Mouse (Mus musculus) CD8-positive naive resting alpha-beta T cell, adult 2 months (primary cell): ENCODE data around the gene Dnah10.
A peak's percentile ranks its signal among the peaks of the same experiment; 100 is the strongest.

Experiments used
- DNase-seq, 2 experiments: peaks; one replicate each; pipeline ENCODE4 v3.0.0; 2022; ENCODE audit warnings: low read depth in 2 of 2, low spot score in 2 of 2

The Dnah10 gene

DNA sequence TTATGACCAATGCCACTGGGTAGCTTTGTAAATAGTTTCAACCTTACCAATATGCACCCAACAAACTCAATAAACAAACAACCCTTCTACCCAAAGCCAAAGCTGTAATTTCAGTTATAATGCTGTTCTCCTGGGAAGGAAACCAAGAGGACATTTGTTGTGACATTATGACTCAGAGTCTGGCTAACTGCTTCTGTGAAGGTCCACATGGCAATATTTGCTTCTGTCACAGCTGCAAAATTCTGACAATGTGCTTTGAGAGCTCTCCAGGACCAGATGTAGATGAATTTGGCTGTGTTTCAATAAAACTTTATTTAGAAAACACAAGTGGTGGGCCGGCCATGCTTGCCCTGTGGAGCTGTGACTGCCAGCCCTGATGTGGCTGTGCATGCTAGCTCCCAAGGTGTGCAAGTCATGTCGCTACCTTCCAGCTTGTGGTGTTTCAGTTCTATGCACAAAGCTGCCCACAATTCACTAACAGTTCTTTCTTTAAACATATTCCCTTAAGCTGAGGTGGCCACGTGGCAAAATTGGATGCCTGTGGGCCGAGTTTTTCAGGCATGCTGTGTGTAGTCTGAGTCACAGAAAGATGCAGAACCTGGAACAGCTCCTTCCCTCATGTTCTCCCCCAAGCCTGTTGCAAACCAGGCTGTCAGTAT, 85.0 kb downstream of the Dnah10 start:
- DNase-seq: no peak

DNA sequence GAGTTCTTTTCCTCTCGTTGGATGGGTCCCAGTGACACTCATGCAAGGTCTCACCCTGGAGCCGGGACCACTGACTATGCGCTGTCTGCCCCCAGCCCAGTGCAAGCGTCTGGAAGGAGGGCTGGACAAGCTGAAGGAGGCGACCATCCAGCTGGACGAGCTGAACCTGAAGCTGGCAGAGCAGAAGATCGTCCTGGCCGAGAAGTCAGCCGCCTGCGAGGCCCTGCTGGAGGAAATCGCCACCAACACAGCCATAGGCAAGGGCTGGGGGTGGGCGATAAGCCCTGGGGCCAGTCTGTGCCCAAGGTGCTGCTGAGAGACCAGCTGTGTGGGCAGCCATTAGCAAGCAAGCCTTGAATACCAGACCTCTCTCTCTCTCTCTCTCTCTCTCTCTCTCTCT, 87.6 kb downstream of the Dnah10 start:
- DNase-seq: no peak

DNA sequence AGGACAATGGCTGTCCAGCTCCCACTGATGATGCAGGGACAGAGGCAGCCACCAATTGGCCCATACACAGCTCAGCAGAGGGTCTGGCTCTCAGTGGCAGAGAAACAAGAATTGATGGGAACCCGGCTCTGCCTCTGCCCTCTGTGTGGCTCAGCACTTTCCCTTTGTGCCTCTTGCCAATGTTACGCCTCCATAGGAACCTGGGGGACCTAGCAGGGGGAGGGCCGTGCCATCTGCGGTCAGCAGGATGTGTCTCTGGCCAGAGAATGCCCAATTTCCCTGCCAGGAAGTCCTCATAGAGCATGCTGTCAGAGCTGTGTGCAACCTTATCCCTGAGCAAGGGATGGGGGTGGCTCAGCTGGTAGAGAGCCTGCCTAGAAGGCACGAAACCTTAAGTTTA, 89.9 kb downstream of the Dnah10 start:
- DNase-seq: no peak

DNA sequence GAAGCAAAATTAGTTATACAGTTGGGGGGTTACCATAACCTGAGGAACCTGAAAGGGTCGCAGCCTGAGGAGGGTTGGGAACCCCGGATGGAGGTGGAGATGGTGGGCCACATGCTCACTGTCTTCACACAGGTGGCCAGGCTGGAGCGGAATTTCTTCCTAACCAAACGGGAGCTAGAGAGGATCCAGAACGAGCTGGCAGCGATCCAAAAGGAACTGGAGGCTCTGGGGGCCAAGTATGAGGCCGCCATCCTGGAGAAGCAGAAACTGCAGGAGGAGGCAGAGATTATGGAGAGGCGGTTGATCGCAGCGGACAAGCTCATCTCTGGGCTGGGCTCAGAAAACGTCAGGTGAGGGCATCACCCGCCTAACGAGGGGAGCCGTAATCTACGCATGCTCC, 92.2 kb downstream of the Dnah10 start:
- no peak for DNase-seq

DNA sequence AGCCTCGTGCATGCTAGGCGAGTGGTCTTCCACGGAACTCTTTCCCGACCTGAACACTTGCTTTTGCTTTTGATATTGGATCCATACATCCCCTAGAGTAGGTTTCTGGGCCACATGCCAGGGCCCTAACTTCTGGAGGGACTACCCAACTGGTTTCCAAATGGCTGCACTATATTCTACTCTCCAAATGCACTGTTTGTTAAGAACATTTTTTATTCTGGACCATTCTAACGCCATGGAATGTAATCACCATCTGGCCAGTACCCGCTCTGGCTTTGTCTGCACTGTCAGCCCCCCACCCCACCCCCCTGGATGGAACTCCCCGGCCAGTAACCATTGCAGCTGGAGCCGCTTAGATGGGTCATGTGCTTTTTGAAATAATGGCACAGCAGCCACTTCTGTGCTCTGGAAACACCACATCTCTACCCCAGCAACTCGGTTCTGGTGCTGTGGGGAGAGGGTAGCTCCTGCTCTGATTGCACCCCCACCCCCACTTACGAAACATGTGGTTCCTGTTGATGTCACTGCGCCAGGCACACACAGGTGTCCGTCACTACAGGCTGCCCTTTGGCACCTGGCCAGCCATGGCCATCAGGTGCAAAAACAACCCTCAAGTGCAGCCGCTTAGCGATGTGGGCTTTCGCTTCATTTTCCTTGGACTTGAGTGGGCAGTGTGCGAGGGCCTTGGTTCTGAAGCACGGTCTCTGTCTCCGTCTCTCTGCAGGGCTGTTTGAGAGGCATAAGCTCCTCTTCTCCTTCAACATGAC, 97.4 kb downstream of the Dnah10 start:
- DNase-seq: no peak

DNA sequence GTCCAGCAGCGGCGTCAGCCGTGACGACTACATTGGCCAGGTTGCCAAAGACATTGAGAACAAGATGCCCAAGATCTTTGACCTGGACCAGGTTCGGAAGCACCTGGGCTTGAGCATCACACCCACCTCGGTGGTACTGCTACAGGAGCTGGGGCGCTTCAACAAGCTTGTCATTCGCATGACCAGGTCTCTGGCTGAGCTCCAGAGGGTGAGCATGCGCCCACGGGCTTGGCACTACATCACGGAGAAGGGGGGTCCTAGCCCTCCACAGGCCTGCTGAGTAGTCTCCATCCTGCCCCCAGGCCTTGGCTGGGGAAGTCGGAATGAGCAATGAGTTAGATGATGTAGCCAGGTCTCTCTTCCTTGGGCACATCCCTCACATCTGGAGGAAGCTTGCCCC, 105.4 kb downstream of the Dnah10 start:
- DNase-seq: no peak

DNA sequence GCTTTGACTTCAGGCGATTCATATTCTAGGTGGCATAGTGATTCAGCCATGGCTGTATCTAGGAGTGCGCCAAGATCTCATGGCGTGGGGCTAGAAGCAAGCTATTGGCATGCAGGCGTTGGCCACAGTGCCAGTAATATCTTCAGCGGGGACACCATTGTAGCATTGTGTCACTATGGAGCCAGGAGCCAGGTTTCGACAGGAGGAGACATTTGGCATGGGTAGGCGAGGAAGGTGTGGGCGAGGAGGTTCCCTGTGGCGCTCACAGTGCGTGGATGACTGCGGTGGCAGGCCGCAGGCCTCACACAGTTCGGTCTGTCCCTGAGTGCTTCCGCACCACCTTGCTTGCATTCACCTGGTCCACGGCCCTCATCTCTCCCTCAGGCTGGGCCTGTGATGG, 110.3 kb downstream of the Dnah10 start:
- DNase-seq: no peak

DNA sequence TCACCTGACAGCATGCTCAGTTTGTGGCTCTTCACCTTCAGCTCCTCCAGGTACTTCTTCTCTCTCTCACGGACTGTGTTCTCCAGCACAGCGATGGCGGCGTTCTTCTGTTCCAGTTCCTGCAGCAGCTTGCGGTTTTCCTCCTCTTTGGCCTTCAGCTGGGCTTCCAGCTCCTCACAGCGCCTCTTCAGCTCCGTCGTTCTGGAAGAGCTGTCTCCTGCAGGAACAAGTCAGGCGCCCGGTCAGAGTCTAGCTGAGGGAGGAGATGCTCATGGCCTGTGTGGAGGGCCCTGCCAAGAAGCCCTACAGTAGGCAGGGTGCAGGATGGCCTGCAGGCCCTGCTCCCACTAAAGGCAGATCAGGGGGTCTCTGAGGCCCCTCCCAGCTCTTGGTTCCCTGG, 111.2 kb downstream of the Dnah10 start:
- DNase-seq: no peak

DNA sequence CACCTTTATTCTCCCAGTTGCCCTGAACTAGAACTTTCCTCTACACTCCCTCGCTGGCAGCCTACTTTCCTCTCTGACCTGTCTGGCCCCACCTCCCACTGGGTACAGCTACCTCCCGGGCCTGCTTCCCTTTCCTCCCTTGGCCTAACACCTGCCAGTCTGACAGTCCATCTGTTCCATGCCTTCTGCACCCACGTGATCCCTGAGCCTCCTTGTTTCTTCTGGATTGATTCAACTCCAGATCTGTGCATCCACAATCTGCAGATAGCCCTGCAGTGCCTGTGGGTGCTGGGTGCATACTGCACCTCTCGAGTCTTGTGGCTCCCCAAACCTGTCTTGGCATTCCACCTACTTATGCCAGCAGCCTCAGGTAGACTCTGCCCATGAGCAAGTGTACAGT, 111.7 kb downstream of the Dnah10 start:
- DNase-seq: no peak

DNA sequence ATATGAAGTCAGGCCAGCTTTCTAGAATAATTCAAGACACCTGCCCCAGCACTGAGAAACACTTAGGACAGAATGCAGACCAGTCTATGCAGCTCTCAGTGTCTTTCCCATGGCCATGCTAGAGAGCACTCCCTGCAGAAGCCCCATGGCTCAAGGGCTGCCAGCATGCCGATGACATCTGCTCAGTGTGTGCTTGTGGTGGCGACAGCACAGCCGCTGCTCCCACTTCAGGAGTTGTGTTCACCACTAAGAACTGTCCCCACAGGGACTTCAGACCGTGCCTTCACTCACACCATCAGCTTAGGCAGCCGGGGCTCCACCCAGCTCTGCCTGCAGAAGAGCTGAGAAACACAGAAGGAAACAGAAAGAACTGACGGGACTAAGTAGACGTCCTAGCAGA, 115.3 kb downstream of the Dnah10 start:
- no peak for DNase-seq

DNA sequence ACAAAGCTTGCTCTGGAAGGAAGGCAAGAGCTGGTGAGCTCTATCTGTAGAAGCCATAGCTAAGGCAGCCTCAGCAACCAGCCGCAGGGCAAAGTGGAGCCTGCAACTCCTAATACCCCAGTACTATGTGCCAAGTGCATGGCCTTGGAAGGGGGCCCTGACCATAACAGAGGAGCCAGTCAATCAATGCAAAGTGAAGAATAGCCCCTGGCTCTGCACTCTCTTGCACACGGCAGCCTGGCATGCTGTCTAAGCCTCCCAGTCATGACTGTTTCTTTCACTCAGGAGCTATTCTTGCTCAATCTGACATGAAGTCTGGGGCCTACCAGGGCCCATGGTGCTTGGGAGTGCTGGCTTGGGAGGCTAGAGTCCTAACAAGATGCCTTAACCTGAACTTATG, 115.8 kb downstream of the Dnah10 start:
- no peak for DNase-seq

DNA sequence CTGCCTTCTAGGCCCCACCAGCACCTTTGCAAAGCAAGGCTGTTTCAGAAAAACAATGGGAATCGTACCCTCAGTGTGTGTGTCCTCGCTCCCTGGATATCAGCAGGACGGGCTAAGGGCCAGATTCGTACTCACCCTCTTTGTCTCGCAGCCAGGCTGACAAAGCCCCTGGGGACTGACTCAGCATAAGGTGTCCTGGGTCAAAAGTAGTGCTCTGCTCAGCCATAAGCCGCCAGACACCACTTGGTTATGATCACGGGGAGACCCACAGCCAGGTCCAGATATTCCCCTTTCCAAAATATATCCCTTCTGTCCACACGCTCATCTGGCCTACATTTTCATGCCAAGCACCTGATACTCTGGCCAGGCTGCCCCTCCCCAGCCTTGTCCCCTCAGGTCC, 118.5 kb downstream of the Dnah10 start:
- DNase-seq: no peak

DNA sequence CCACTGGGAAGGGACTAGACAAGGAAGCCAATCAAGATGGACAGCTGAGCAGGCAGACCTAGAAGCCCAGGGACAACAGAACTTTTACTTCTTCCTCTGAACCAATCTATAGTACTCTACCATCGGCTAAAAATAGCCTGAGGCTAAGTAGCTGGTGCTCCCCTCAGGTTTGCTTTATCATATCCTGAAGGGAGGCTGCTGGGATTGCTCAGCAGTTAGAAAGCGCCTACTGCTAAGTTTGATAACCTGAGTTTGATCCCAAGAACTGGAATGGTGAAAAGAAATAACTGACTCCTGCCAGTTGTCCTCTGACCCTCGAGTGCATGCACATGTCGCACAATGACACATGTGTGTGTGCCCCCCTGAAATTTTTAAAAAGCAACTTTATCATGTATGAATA, 120.0 kb downstream of the Dnah10 start:
- DNase-seq: no peak

DNA sequence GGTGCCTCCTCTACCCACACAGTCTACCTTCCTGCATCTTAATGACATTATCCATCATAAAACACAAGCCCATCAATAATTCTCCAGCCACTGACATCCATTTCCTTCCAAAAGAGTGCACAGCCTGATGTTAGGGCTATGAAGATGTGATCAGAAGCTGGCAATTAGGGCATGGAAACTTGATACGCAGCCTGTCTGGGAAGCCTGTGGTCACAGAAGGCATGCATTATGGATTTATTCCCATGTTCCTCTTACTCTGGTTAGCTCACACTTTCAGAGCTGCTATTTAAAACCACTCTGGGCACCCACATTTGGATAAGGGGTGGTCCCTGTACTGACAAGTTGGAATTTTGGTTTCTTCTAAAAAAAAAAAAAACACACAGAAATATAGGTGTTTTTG, 122.1 kb downstream of the Dnah10 start:
- DNase-seq: no peak

DNA sequence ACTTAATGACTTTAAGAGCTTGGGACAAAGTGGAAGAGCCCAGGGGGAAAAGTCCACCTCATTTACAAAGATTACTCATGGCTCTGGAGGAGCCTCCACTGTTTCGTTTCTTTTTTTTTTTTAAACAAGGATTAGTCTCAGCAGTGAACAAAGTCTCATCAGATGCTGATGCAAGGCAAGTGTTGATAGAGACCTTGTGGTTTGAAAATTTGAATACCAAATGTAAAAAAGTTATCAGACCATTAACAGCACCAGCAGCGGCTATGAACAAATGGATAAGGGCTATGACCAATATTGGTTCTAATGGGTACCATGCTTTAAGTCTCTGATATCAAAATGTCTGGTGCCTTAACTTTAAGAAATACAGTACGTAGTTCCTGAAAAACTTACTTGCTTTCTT, 124.1 kb downstream of the Dnah10 start:
- no peak for DNase-seq

DNA sequence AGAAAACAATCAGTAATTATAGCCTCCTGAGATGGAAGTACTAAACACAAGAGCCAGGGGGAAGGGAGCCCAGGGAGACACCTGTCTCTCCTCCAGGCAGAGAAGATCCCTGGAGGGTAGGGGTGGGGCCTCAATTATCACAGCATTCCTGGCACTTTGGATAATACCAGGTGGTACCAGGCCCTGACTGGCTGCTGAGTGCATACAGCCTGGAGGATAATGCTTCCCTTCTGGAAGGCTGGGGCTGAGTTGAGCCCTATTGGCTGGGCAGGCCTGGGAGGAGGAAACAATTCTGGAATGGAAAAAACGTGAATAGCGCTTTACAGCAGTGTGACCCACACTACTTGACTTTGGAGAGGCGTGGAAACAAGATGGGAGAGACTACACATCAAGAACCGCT, 126.7 kb downstream of the Dnah10 start:
- DNase-seq: no peak

DNA sequence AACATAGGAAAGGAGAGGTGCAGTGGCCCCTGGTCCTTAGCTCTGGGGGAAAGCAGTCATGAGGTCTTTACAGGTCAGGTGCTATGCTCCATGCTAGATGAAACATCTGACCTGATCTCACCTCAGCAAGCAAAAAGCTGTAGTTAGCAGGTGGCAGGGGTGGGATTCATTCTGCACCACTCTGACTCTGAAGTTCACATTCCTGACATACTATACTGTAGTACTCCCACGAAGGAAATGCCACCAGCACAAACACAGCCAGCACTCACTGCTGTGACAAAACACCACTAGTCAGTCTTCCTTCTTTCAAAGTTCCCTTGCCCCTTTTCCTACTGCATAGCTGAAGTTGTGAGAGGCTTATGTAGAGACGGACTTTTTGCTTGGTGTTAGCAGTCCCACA, 127.4 kb downstream of the Dnah10 start:
- no peak for DNase-seq

DNA sequence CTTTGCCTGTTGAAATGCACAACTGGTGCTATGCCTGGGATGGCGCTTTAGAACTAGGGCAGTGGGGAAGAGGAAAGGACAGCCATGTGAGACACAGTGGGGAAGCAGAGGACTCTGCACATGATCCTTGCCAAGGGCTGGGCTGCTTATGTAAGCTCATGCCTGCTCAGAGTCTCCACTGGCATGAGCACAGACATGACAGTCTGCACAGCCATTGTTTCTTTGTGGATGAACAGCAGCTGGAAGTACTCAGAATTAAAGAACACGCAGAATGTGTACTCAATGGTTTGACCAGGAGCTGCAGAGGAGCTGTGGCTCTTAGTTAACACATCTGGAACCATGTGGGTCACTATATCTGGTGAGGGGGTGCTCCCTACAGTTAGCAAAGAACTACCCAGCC, 128.2 kb downstream of the Dnah10 start:
- DNase-seq: no peak

DNA sequence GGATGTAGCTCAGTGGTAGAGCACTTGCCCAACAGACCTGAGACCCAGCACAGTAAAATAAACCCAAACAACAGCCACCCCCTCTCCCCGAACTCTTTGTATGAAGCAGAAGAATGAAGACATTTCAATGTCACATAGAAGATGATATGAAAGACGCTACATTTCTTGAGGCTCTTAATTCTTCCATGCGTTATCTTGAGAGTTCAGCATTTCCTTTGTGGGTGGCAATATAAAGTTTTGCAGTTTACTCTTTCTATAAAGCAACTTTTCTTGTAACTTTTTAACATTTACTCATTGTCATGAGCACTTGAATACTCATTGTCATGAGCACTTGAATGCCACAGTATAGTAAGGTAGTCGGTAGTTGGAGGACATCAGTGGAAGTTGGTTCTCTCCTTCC, 129.3 kb downstream of the Dnah10 start:
- no peak for DNase-seq

DNA sequence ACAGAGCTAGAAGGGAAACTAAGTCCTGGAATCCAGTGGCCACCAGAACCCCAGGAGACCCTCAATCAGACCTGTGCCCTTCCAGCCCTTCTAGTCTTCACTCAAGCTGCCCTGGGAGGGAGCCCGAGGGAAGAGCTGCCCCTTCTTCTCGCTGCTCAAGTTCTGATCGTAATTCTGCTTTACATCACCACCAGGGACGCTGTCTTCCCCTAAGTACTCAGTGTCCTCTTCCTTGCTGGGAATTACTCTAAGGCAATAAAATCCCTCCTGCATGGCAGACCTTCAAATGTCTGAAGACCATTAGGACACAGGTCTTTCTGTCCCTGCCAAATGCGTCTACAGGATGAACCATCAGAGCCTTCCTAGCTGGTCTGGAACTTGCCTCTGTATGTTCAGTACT, 135.1 kb downstream of the Dnah10 start:
- no peak for DNase-seq

DNA sequence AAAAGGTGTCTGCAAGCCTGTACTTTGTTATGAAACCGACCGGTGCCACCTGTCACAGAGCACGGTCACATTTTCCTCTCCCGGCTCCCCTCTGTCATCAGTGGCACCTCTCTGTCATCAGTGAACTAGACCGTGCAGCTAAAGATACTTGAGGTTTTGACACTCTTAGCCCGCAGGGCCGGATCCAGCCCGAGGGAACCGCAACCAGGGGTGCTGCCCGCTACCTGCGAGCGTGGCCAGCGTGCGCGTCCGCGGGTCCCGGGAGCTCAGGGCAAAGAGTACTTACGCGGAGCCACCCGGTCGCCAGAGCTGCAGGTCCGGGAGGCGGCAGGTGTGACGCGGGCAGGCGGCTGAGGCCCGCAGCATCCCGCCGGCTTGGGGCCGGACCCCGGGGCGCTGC, 136.6 kb downstream of the Dnah10 start:
- peak; percentile 40 to 42 for DNase-seq

DNA sequence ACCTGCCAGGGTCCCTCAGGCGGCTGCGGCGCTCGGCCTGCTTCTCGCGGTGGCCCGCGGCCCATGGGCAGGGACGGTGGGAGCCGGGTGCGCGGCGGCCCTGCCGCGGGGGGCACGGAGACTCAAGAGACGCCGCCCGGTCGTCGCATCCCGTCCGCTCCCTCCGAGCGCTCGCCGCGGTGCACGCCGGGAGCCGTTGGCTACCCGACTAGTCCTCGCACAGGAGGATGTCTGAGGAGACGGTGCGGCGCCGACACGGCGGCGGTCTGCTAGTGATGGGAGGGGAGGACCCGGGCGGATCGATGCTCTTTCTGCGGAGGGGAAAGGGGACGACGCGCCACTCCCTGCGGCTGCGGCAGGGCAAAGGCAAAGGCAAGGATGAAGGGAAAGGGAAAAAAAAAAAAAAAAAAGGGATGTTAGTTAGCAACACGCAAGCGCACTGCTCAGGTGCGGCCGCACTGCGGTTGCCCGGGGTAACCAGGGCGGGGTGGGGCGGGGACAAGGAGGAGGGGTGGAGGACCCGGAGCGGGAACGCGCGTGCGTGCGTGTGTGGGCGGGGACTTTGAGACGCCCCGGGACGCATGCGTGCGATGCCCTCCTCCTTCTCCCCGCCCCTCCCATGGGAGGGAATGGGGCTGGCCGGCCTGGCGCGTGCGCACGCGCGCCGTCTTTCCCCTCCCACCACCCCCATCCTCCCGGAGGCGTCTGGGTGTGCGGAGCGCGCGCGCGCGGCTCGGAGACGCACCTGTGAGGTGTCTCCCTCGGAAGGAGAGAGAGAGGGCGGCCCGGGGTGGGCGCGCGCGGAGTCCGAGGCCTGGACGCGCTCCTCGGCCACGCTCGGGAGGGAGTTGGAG, 137.4 kb downstream of the Dnah10 start, which contains the start of the genes Ccdc92 and Zfp664:
Ccdc92 (minus strand) TSS at position 412 of the 854 bp plus-strand sequence.
Zfp664 (plus strand) TSS at position 679 of the 854 bp plus-strand sequence.
- DNase-seq: peak; percentile 95 to 96
